Comparison of ENCODE assay signal across 9 mouse cellular contexts in the genomic region with DNA sequence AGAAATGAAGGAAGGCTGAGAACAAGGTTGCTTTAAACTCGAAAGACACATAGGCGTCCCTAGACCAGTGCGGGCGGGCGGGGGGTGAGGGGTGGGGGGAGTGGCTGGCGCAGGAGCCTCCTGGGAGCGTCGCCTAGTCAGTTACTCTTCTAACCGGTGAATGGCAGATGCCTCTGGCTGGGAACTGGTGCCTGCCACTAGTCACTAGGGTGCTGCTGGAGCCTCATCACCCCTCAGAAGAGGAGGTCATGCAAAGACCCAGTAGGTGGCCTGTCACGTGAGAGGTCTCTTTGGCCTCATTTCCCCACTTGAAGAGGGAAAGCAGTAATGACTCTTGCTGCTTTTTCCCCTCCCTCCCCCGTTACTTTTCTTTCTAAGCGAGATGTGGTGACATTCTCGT. TPM values are rescaled to one million over a fixed set of nuclear protein-coding genes. Genes with fewer than 3 reads are reported as not detected.
DNase-seq lines count a peak whose midpoint lies in the region; ATAC-seq and TF ChIP-seq lines count a peak whose summit lies in the region.
"Had no signal": no experiment of that assay in that cellular context is flagged by ENCODE, and none has a peak within 500 bp of the region (broad histone marks: within the 10 kb centered on the region; RNA-seq: fewer than 3 reads in every experiment).

No protein-coding gene starts in this region.

- intact Hi-C loops in heart, adult 2 months (cut with DNase I): no loop called here
- intact Hi-C loops in heart, postnatal 14 days (cut with DNase I): no loop called here

- H3K4me2 ChIP-seq in hindbrain, postnatal 0 days (ENCODE audit: low read depth, low read length): peak overlapping the region; percentile 81
- peak overlapping the region; percentile 91 for H3K4me2 ChIP-seq in midbrain, embryonic 13.5 days (replicated peaks)

- peaks cover 13% of the 10 kb centered on the region for H3K27me3 ChIP-seq in heart, adult 2 months (ENCODE audit: control insufficient read depth, insufficient read depth, low read length)
- peaks cover 22% of the 10 kb centered on the region for H3K27me3 ChIP-seq in hindbrain, postnatal 0 days (ENCODE audit: insufficient read depth, low read length)
- H3K27me3 ChIP-seq in midbrain, embryonic 13.5 days: peaks cover 82% of the 10 kb centered on the region

- TF ChIP-seq EP300 in heart, adult 2 months (IDR thresholded peaks at IDR 0.05; ENCODE audit: insufficient read depth, low read depth, low read length): no peak

- H3K4me1 ChIP-seq in heart, adult 2 months (ENCODE audit: control insufficient read depth, insufficient read depth, low read length): no peaks in the 10 kb centered on the region
- peaks cover 6% of the 10 kb centered on the region for H3K4me1 ChIP-seq in bone marrow macrophage, adult 2 months (ENCODE audit: control insufficient read depth, insufficient read depth, low read length)
- H3K4me1 ChIP-seq in hindbrain, postnatal 0 days (ENCODE audit: insufficient read depth, low read length): peaks cover 12% of the 10 kb centered on the region; the same call in 1 of the 2 replicates
- H3K4me1 ChIP-seq in midbrain, embryonic 13.5 days (replicated peaks): peaks cover 28% of the 10 kb centered on the region

- 1% methylated on average over 13 of the region's 13 CpGs for WGBS in heart, adult 2 months
- 3% methylated on average over 13 of the region's 13 CpGs for WGBS in hindbrain, postnatal 0 days
- 1% methylated on average over 13 of the region's 13 CpGs for WGBS in midbrain, embryonic 13.5 days

- H3K9me3 ChIP-seq in hindbrain, postnatal 0 days (ENCODE audit: low read length): no peaks in the 10 kb centered on the region
- no peaks in the 10 kb centered on the region for H3K9me3 ChIP-seq in midbrain, embryonic 13.5 days
- H3K9me3 ChIP-seq: G1E had no signal

- H3K36me3 ChIP-seq in heart, adult 2 months (ENCODE audit: control insufficient read depth, insufficient read depth, low read length): no peaks in the 10 kb centered on the region
- no peaks in the 10 kb centered on the region for H3K36me3 ChIP-seq in hindbrain, postnatal 0 days (ENCODE audit: insufficient read depth, low read length)
- H3K36me3 ChIP-seq in midbrain, embryonic 13.5 days: no peaks in the 10 kb centered on the region
- H3K36me3 ChIP-seq: G1E had no signal

- no peak for TF ChIP-seq POLR2A in heart, adult 2 months (IDR thresholded peaks at IDR 0.05; ENCODE audit: insufficient read depth, low read depth, low read length)
- no peak for TF ChIP-seq POLR2A in bone marrow macrophage, adult 2 months (IDR thresholded peaks at IDR 0.05; ENCODE audit: borderline replicate concordance, low read depth, low read length)

- H3K4me3 ChIP-seq in heart, adult 2 months: peak overlapping the region; percentile 60
- peak overlapping the region; percentile 50 for H3K4me3 ChIP-seq in bone marrow macrophage, adult 2 months (ENCODE audit: insufficient read depth, low read length)
- peak overlapping the region; percentile 42 for H3K4me3 ChIP-seq in hindbrain, postnatal 0 days (ENCODE audit: low read length)
- H3K4me3 ChIP-seq in midbrain, embryonic 13.5 days (replicated peaks): peak overlapping the region; percentile 49

- no peak for DNase-seq in heart, adult 2 months
- no peak for DNase-seq in heart, postnatal 14 days
- DNase-seq in hindbrain, postnatal 0 days (ENCODE audit: low spot score): no peak
- no peak for DNase-seq in spleen, adult 18-20 months
- DNase-seq in MN1 (ENCODE audit: low spot score): no peak
- DNase-seq in frontal cortex, postnatal 14 days (ENCODE audit: low spot score in 2 of 2): no peak

- no peak for TF ChIP-seq CTCF in heart, adult 2 months (IDR thresholded peaks at IDR 0.05)
- TF ChIP-seq CTCF in bone marrow macrophage, adult 2 months (IDR thresholded peaks at IDR 0.05; ENCODE audit: low read depth, low read length): no peak
- TF ChIP-seq CTCF in hindbrain, postnatal 0 days (IDR thresholded peaks at IDR 0.05; ENCODE audit: low read depth): no peak

- H3K9ac ChIP-seq in heart, adult 2 months (ENCODE audit: low read depth, low read length): no peak overlapping the region
- no peak overlapping the region for H3K9ac ChIP-seq in hindbrain, postnatal 0 days (replicated peaks; ENCODE audit: low read length)
- H3K9ac ChIP-seq in midbrain, embryonic 13.5 days (replicated peaks): no peak overlapping the region; the same call in 1 of the 2 replicates

- ATAC-seq in hindbrain, postnatal 0 days: no peak
- 0 out of 2 replicates have a peak, but pooled peaks have one; percentile 18 for ATAC-seq in midbrain, embryonic 13.5 days

- H3K79me2 ChIP-seq in heart, adult 2 months (replicated peaks; ENCODE audit: control insufficient read depth, insufficient read depth, low read length): no peaks in the 10 kb centered on the region

- H3K27ac ChIP-seq in heart, adult 2 months: no peak overlapping the region
- no peak overlapping the region for H3K27ac ChIP-seq in bone marrow macrophage, adult 2 months (ENCODE audit: insufficient read depth, low read depth, low read length)
- H3K27ac ChIP-seq in hindbrain, postnatal 0 days: no peak overlapping the region
- no peak overlapping the region for H3K27ac ChIP-seq in midbrain, embryonic 13.5 days

RNA-seq across cellular contexts. Expression of a gene that starts 1.0 kb away (rescaled TPM):
- total RNA-seq in heart, adult 2 months (2021): 1 to 10 TPM; 3.1 to 5.1 TPM
- 6.6 and 12.3 TPM in 2 replicates for polyA plus RNA-seq in heart, adult 2 months (2012; rRNA removed)
- 1 to 10 TPM; 4.2 to 4.6 TPM for total RNA-seq in heart, postnatal 14 days (2021)
- polyA plus RNA-seq in bone marrow macrophage, adult 2 months (2012; ENCODE audit: insufficient read depth, insufficient read length, missing spikeins): not detected in 2 replicates
- total RNA-seq in hindbrain, postnatal 0 days (2014; rRNA removed): 12.4 and 13.0 TPM in 2 replicates
- 6.4 and 7.8 TPM in 2 replicates for polyA plus RNA-seq in hindbrain, postnatal 0 days (2015; fragmentation: Nextera tagmentation; extraction: Ambion mirVana)
- 0.51 and 1.0 TPM in 2 replicates for polyA plus RNA-seq in midbrain, embryonic 13.5 days (2015; fragmentation: Nextera tagmentation; extraction: Ambion mirVana)
- polyA plus RNA-seq: G1E had no signal

RNA-seq across cellular contexts. Expression of a gene that starts 51.5 kb away (rescaled TPM):
- total RNA-seq in heart, adult 2 months (2021): 10 to 100 TPM; 44.1 to 47.2 TPM
- polyA plus RNA-seq in heart, adult 2 months (2012; rRNA removed): 25.8 and 37.2 TPM in 2 replicates
- 10 to 100 TPM; 53.8 to 57.2 TPM for total RNA-seq in heart, postnatal 14 days (2021)
- polyA plus RNA-seq in bone marrow macrophage, adult 2 months (2012; ENCODE audit: insufficient read depth, insufficient read length, missing spikeins): 97.9 and 99.5 TPM in 2 replicates
- 60.4 and 68.1 TPM in 2 replicates for total RNA-seq in hindbrain, postnatal 0 days (2014; rRNA removed)
- polyA plus RNA-seq in hindbrain, postnatal 0 days (2015; fragmentation: Nextera tagmentation; extraction: Ambion mirVana): 99.7 and 103 TPM in 2 replicates
- polyA plus RNA-seq in midbrain, embryonic 13.5 days (2015; fragmentation: Nextera tagmentation; extraction: Ambion mirVana): 110 TPM in 2 replicates
